Mouse (Mus musculus): ENCODE results near the gene Kcnk12.

DNA sequence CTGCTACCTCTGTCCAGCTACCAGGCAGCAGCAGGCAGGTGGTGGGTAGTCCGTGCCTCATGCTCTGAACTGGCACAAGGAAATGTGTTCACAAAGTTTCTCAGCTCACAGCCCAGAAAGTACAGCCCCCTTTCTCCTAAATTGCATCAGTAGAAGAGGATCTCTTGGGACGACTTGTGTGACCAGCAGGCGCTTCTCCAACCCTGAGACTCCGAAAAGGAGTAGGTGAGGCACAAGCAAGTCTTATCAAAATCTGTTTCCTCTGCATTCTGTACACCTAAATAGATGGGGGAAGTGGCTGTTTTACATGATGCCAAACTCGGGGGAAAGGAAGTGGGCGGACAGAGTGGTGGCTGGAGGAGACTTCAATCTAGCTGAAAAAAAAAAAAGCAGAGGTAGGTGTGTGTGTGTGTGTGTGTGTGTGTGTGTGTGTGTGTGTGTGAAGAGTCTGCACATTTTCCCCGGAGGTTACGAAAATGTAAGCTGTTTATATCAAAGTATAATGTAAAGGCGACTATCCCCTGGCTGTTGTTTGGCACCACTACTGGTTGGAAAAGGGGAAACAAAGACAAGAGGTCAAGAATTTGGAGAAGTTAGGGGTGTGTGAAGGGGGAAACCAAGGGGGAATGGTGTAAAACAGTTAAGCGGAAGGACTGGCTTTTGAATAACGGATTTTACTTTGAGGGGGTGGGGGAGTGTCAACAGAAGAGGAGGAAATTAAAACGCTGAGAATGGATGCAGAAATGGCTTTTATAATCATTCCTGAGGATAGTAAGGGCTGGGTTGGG lies 1.7 kb downstream of the Kcnk12 start:
- TF ChIP-seq POLR2A (IDR thresholded peaks at IDR 0.05; ENCODE audit: borderline replicate concordance, extremely low read depth, low read depth, low read length) (no peak), CTCF (IDR thresholded peaks at IDR 0.05; ENCODE audit: insufficient read depth, low read length) (no peak)
